Mouse (Mus musculus) kidney, postnatal 25 days (tissue): ENCODE data around the gene Agap1.

Experiments used
- DNase-seq, 2 experiments: peaks; one replicate each; pipeline ENCODE4 v3.0.0; 2021; ENCODE audit warnings: mixed read lengths in 2 of 2

Gene Agap1

DNA sequence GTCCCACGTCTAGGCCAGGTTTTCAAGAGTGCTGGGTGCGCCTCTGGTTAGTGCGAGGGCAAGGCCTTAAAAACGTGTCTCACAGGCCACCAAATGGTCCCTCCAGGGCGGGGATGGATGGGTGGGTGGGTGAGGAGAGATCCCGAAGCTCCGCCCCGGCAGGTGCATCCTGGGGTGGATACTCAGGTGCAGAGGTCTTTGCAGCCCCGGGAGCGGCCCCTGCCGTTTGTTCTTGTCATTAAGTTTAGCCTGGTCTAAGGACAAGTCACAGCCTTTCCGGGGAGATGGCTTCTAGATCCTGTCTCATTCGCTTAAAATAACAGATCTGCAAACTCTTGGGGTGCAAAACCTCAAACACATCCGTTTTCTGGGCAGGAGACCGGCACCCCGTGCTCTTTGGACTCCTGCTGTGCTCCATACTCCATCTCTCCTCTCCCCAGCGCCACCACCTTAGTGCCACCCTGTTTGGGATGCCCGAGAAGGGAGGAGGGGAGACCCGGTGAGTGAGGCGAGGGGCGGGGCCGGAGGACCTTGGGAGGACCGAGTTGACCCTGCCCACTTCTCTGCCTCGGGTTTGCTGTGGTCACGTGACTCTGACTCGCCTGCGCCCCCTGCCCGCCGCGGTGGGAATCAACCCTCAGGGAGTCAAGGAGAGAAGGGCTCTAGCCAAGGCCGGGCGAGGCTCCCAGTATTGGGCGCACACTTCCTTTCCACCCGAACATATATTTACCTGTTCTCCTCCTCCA lies 485.5 kb downstream of the Agap1 start:
- DNase-seq, result peak; percentile 81 to 85

DNA sequence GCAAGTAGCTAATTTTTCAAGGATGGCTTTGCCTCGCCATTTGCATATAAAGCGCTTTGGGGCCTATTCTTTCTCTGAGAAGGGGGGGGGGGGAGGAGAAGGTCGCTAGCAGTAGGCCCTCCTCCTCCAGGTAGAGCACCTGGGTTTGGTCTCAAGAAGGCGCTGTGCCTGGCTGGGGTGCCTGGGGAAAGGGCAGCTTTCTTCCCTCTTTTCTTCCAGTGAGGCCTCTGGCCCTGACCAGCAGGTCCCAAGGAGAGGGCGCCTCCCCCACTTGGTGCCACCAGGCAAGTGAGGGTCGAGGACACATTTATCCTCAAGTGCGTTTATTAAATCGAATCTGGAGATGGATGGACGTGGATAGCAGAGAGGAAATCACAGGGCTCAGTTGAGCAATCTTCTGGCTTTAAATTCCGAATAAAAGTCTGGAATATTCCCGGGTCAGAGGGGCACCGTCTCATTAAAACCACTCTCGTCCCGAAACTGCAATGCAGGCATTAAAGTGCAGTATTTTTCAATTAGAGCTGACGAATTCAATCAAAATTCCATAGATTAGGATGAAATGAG lies 486.4 kb downstream of the Agap1 start:
- DNase-seq, result no peak

DNA sequence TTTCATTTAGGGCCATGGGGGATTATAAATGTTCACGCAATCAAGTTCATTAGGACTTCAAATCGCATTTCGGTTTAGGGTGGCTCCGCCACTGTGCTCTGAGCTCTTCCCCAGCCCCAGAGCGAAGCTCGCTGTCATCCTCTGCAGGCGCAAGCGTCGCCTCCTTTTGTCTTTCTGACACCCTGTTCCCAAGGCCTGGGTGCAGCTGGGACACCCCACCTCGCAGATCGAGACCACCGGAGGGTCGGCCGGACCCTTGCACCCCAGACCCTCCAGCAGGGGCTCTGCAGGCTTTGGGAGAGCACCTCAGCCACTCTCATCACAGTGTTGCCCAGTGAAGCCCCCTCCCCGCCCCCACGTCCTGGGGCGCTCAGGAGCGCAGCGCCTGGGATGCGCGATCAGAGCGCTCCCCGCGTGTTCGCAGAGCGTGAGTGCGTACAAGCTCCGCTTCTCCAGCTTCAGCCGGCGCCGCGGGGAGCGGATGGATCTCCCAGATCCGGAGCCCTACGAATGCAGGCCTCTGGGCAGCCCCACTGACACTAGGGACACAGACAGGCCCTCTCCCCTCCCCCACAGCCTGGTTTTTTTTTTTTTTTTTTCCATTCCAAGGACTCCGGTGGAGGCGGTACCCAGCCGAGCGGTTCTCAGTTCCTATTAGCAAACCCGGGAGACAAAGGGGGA lies 487.2 kb downstream of the Agap1 start:
- peak in 1 of 2 experiments; percentile 10 for DNase-seq

DNA sequence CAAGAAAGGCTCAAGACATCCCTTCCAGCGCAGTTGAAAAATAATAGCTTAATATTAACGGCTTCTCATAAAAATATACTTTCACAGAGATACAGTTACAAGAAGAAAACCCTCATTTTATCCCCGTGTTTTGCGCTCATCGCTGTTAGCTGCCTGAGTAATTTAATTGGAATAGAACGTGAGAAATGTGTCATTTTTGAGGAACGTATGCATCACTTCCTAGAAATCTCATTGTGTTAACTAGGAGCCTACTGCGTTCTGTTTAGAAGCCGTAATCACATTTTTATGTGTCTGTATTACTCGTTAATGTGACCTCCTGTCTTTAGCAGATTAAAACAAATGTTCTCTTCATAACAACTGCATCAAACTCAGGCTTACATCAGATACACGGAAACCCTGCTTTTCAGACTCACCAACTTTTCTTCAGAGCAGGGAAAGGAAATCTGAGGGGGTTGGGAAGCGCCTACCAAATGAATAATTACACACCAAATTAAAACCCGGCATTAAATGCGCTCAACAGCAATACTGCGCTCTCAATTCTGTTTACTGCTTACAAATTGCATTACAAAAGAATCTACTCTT lies 487.9 kb downstream of the Agap1 start:
- DNase-seq, result no peak

DNA sequence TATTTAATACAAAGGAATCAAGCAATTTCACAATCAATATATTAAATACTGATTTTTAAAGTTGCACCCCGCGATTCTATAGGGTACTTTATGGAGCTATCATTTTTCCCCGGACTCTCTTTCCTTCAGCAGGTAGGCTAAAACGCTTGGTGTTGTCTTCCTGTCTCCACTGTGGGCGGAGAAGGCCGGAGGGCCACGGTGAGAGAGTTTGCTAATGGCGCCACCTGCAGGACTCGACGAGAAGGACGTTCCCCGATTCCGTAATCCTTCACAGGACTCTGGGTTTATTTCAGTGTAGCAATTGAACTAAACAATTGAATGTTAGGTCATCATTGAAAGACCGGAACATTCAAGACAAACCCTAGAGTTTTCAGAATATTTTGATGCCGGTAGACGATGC lies 488.6 kb downstream of the Agap1 start:
- peak; percentile 82 to 87 for DNase-seq
